Mouse (Mus musculus) neural tube, embryonic 12.5 days (tissue): Measurements from ENCODE around the gene Stmn1. TPM values are rescaled to one million over a fixed set of nuclear protein-coding genes. Genes with fewer than 3 reads are reported as not detected.
A peak's percentile ranks its signal among the peaks of the same experiment; 100 is the strongest.

Source experiments
- ATAC-seq: fragments of 200-750 bp; cut with Nextera tagmentation; 2 replicates; pipeline ENCODE4 v1.8.0; 2017; ENCODE audit warnings: low read depth, mild to moderate bottlenecking, moderate TSS enrichment, moderate library complexity; ENCODE audit not compliant: low FRiP score
- H3K27ac ChIP-seq: fragments of 300-500 bp; sonication (generic); 2 replicates; pipeline ENCODE4 v1.5.1; 2016
- H3K27me3 ChIP-seq: fragments of 300-500 bp; sonication (generic); replicated peaks from 2 replicates; pipeline ENCODE4 v1.6.1; 2016; ENCODE audit warnings: mild to moderate bottlenecking
- H3K36me3 ChIP-seq: fragments of 300-500 bp; sonication (generic); 2 replicates; pipeline ENCODE4 v1.6.1; 2016; ENCODE audit warnings: mild to moderate bottlenecking
- H3K4me1 ChIP-seq: fragments of 300-500 bp; sonication (generic); 2 replicates; pipeline ENCODE4 v1.6.1; 2016
- H3K4me2 ChIP-seq: fragments of 300-500 bp; sonication (generic); replicated peaks from 2 replicates; pipeline ENCODE4 v1.6.1; 2016; ENCODE audit warnings: mild to moderate bottlenecking
- H3K4me3 ChIP-seq: fragments of 300-500 bp; sonication (generic); 2 replicates; pipeline ENCODE4 v1.5.1; 2016
- H3K9ac ChIP-seq: fragments of 300-500 bp; sonication (generic); 2 replicates; pipeline ENCODE4 v1.6.1; 2016; ENCODE audit warnings: mild to moderate bottlenecking
- H3K9me3 ChIP-seq: fragments of 300-500 bp; sonication (generic); 2 replicates; pipeline ENCODE4 v1.6.1; 2016; ENCODE audit warnings: mild to moderate bottlenecking
- WGBS: fragments of 180-500 bp; shearing (Covaris S2); methylation state at CpG from one replicate; pipeline ENCODE4 v1.1.7; 2016; 5-methylcytosine and 5-hydroxymethylcytosine counted together
- polyA plus RNA-seq: library from polyadenylated mRNA; unstranded; fragments of >200 nt; fragmentation: Nextera tagmentation; extraction: Ambion mirVana; gene quantifications from 2 replicates; pipeline ENCODE4 v1.2.1, GENCODE M21; 2016

The Stmn1 gene
- polyA plus RNA-seq, result 4,894 and 4,994 TPM in 2 replicates

DNA sequence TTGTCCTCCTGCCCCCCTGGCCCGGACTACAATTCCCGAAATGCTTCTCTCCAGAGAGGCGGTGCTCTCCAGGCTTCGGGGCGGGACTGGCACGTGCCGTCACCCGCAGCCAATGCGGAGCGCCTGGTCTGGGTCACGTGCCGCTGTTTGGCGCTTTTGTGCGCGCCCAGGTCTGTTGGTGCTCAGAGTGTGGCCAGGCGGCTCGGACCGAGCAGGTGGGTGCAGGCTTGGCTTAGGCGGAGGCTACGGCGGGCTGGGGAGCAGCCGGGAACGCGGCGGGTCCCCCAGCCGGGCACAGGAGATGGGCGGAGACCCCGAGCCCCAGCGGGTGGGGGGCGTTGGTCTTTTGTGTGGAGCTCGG lies at the start of gene Stmn1:
TSS of gene Stmn1 (plus strand) at position 106 of the 361 bp plus-strand sequence.
- 0% methylated on average over 31 of the region's 31 CpGs for WGBS
- H3K9me3 ChIP-seq, result no peaks in the 10 kb centered on the region
- no peaks in the 10 kb centered on the region for H3K27me3 ChIP-seq
- H3K4me3 ChIP-seq, result peak within 1 kb of the TSS; percentile 96
- peak; percentile 97 for ATAC-seq
- peak within 1 kb of the TSS; percentile 84 for H3K4me2 ChIP-seq
- peaks cover 23% of the 10 kb centered on the region for H3K36me3 ChIP-seq
- H3K27ac ChIP-seq, result peak within 1 kb of the TSS; percentile 94
- H3K9ac ChIP-seq, result peak within 1 kb of the TSS; percentile 98
- peaks cover 35% of the 10 kb centered on the region for H3K4me1 ChIP-seq

DNA sequence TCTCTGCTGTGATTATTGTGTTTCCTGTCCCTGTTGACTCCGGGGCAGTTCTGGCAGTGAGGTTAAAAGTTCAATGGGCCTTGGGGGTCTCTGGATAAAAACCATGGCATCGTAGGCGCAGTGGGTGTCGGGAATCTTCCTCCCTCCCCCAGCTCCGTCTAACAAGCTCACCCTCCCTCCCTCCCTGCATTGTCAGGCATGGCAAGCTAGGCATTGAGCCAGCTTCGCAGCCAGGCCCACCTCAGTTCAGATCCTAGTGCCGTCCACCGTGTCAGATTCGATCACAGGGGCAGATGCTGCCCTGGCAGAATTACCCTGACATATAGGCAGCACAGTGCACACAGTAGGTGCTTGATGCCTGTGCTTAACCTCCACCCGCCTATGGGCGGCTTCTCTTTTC lies 46.1 kb upstream of the Stmn1 start:
- no peak for ATAC-seq
- Histone ChIP-seq H3K4me1 (peaks cover 12% of the 10 kb centered on the region), H3K4me3 (no peak overlapping the region), H3K27ac (no peak overlapping the region), H3K27me3 (no peaks in the 10 kb centered on the region), H3K9ac (no peak overlapping the region), H3K36me3 (peaks cover 13% of the 10 kb centered on the region), H3K9me3 (no peaks in the 10 kb centered on the region), H3K4me2 (no peak overlapping the region)
- 50% methylated on average over 11 of the region's 11 CpGs for WGBS

GRCm38 (mm10) chr4:134423949-134424348 lies 44.2 kb upstream of the Stmn1 start:
- Histone ChIP-seq H3K36me3 (peaks cover 10% of the 10 kb centered on the region), H3K27me3 (no peaks in the 10 kb centered on the region), H3K27ac (no peak overlapping the region), H3K4me2 (no peak overlapping the region), H3K4me1 (peaks cover 10% of the 10 kb centered on the region), H3K4me3 (no peak overlapping the region), H3K9me3 (no peaks in the 10 kb centered on the region), H3K9ac (no peak overlapping the region)
- WGBS, result 85% methylated on average over 7 of the region's 7 CpGs
- no peak for ATAC-seq

DNA sequence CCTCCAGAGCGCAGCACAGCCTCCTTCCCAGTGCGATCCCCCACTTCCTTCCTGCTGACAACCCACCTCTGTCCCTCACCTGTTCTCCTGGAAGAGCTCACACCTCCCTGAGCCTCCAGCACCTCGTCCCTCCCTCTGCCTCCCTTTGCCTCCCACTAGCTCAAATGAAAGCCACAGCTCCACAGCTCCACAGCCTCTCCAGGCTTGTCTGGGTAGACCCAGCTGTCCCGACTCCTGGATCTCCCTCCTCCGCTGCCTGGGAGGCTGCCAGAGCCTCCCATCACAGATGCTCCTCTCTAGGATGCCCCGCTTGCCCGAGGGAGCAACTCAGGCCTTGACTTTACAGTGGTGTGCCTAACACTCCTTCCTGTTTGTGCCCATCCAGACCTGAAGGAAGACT lies 43.0 kb upstream of the Stmn1 start:
- Histone ChIP-seq H3K9ac (no peak overlapping the region), H3K4me3 (no peak overlapping the region), H3K36me3 (peaks cover 10% of the 10 kb centered on the region), H3K9me3 (no peaks in the 10 kb centered on the region), H3K27ac (no peak overlapping the region), H3K4me2 (no peak overlapping the region), H3K4me1 (peaks cover 15% of the 10 kb centered on the region), H3K27me3 (no peaks in the 10 kb centered on the region)
- ATAC-seq, result no peak
- whole genome bisulfite sequencing, result 75% methylated on average over 7 of the region's 7 CpGs

DNA sequence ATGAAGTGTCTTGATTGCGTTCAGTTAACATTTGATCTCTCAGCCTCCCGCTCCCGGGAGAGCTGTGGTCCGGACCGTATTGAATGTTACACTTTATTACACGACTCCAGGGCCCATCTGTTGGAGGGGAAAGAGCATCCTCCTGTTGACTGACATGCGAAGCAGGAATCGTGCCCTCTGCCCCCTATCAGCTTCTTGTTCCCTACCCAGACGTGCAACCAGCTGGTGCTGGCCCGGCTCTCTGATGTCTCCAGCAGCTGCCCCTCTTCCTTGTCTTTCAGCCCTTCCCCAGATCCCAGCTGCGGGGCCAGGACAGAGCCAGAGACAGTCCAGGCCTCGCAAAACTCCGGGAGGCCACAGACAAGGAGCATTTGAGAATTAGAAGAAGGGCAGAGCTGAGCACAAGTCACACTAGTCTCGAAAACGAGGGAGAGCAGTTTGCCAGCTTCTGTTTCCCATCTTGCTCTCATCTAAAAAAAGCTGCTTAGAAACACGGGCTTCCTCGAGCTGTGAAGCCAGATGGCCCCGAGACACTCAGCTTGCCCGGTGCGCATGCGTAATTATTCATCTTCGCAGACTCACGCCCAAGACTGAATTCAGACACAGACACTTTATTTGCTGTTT lies 37.6 kb upstream of the Stmn1 start:
- Histone ChIP-seq H3K9ac (peak overlapping the region; percentile 23; the same call in 1 of the 2 replicates), H3K9me3 (no peaks in the 10 kb centered on the region), H3K4me2 (peak overlapping the region; percentile 42), H3K4me3 (no peak overlapping the region), H3K27ac (peak overlapping the region; percentile 64; the same call in 1 of the 2 replicates), H3K27me3 (no peaks in the 10 kb centered on the region), H3K36me3 (0 out of 2 replicates have a peak, but pooled peaks cover 2% of the 10 kb centered on the region), H3K4me1 (peaks cover 15% of the 10 kb centered on the region)
- ATAC-seq, result peak; percentile 81
- WGBS, result 20% methylated on average over 23 of the region's 23 CpGs

DNA sequence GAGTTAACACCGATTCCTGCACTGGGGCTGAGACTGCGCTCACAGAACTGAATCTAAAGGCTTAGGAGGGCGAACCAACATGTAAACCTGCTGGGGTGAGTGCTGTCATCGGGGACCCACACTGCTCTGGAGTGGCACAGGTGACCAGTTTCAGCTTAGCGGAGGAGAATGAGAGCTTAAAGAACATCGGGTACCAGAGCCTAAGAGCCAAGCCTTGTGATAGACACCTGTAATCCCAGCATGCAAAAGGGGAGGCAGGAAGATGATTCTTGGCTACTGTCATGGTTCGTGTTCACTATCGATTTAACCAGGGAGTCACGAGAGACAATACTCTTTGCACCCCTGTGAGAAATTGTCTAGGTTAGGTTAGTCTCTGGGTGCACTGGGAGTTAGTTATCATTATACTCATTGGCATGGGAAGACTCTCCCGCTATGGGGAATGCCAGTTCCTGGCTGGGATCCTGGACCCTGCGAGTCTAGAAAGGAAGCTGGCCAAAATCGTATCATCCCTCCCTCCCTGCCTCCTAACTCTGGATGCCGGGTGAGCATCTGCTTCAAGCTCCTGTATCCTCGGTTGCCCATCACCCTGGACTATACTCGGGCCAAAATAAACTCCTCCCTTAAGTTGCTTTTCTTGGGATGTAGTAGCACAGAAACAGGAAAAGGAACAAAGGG lies 35.3 kb upstream of the Stmn1 start:
- no peak overlapping the region for H3K4me2 ChIP-seq
- WGBS, result 90% methylated on average over 15 of the region's 15 CpGs
- H3K4me1 ChIP-seq, result peaks cover 15% of the 10 kb centered on the region
- no peak overlapping the region for H3K27ac ChIP-seq
- no peak overlapping the region for H3K4me3 ChIP-seq
- ATAC-seq, result no peak
- H3K36me3 ChIP-seq, result no peaks in the 10 kb centered on the region
- H3K9ac ChIP-seq, result no peak overlapping the region
- H3K9me3 ChIP-seq, result no peaks in the 10 kb centered on the region
- H3K27me3 ChIP-seq, result no peaks in the 10 kb centered on the region

DNA sequence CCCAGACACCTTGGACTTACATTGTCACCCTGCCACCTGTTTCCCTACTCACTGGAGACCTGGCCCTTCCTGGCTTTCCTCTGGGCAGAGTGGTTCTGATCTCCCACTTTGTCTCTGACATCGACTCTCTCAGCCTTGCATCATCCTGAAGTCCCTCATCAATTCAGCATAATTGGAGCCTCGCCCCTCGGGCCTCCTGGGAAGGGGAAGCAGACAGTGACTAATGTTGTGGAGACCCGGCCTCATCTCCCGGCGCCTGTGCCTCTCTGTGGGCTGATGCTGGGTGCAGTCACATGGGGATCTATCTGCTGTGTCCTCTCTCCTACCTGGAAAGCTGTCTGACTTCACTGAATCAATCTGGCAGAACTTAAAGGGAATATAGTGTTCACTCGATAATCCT lies 31.9 kb upstream of the Stmn1 start:
- H3K4me2 ChIP-seq, result no peak overlapping the region
- 25% methylated on average over 7 of the region's 7 CpGs for WGBS
- ATAC-seq, result no peak; the same call in 1 of the 2 replicates
- H3K4me3 ChIP-seq, result no peak overlapping the region
- H3K9ac ChIP-seq, result no peak overlapping the region
- H3K36me3 ChIP-seq, result no peaks in the 10 kb centered on the region
- no peaks in the 10 kb centered on the region for H3K27me3 ChIP-seq
- H3K27ac ChIP-seq, result no peak overlapping the region
- H3K9me3 ChIP-seq, result no peaks in the 10 kb centered on the region
- no peaks in the 10 kb centered on the region for H3K4me1 ChIP-seq

DNA sequence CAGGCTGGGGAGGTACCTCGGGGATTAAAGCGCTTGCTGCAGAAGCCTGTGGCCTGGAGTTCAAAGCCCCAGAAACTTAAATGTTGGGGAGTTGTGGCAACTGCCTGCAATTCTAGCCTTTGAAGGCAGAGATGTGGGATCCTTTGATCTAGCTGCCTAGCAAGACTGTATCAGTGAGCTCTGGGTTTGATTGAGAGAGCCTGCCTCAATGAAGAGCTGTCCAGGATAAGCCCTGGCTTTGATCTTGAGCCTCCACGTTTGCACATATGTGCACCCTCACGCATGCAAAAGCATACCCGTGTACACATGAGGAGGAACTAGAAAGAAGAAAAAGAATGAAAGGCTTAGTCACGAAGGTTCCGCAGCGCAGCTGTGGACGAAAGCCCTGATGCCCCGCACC lies 31.5 kb upstream of the Stmn1 start:
- 64% methylated on average over 10 of the region's 10 CpGs for WGBS
- ATAC-seq, result no peak
- Histone ChIP-seq H3K4me3 (no peak overlapping the region), H3K4me1 (no peaks in the 10 kb centered on the region), H3K27me3 (no peaks in the 10 kb centered on the region), H3K9ac (no peak overlapping the region), H3K36me3 (no peaks in the 10 kb centered on the region), H3K27ac (no peak overlapping the region), H3K9me3 (no peaks in the 10 kb centered on the region), H3K4me2 (no peak overlapping the region)

DNA sequence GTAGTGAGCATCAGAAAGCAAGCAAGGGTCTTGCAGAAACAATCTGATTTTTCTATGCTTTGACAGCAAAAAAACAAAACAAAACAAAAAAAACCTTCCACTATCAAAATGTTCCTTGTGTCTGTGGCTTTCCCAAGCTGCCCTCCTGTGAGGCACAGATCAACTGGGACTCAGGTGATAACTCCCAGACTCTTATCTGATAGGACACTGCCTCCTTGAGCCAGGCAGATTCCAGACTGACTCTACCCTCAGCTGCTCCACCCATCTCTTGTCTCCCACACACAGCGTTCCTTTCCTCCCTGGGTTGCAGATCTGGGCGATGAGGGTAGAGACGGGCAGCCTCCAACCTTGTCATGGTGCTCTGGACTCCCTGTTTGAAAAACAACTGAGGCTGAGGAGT lies 29.0 kb upstream of the Stmn1 start:
- H3K36me3 ChIP-seq, result no peaks in the 10 kb centered on the region
- H3K4me3 ChIP-seq, result no peak overlapping the region
- no peaks in the 10 kb centered on the region for H3K4me1 ChIP-seq
- H3K9me3 ChIP-seq, result no peaks in the 10 kb centered on the region
- no peaks in the 10 kb centered on the region for H3K27me3 ChIP-seq
- no peak overlapping the region for H3K4me2 ChIP-seq
- 74% methylated on average over 3 of the region's 3 CpGs for WGBS
- no peak overlapping the region for H3K9ac ChIP-seq
- H3K27ac ChIP-seq, result no peak overlapping the region
- ATAC-seq, result no peak

DNA sequence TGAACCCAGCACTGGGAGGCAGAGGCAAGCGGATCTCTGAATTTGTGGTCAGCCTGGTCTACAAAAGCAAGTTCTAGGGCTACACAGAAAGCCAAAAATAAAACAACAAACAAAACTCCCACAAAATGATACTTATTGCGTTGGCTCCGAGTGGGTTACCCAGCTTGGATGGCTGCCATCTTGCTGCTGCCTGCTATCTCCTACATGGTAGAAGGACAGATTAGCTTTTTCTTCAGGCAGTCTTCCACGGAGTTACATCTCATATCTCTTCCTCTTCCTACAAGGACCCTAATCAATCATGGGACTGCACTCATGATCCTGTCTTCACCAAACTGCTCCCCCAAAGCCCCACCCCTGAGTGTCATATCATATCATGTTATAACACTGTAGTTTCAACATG lies 28.2 kb upstream of the Stmn1 start:
- H3K4me3 ChIP-seq, result no peak overlapping the region
- H3K36me3 ChIP-seq, result no peaks in the 10 kb centered on the region
- no peak overlapping the region for H3K4me2 ChIP-seq
- ATAC-seq, result no peak
- no peaks in the 10 kb centered on the region for H3K9me3 ChIP-seq
- no peak overlapping the region for H3K9ac ChIP-seq
- H3K27me3 ChIP-seq, result no peaks in the 10 kb centered on the region
- no peaks in the 10 kb centered on the region for H3K4me1 ChIP-seq
- WGBS, result 89% methylated on average over 4 of the region's 4 CpGs
- no peak overlapping the region for H3K27ac ChIP-seq

- Histone ChIP-seq H3K27me3 (no peaks in the 10 kb centered on the region), H3K4me3 (no peak overlapping the region), H3K9me3 (no peaks in the 10 kb centered on the region), H3K9ac (no peak overlapping the region), H3K4me1 (no peaks in the 10 kb centered on the region), H3K27ac (no peak overlapping the region), H3K4me2 (no peak overlapping the region), H3K36me3 (no peaks in the 10 kb centered on the region)
- ATAC-seq, result no peak
- 88% methylated on average over 4 of the region's 4 CpGs for WGBS
These were observed 25.9 kb upstream of the Stmn1 start for GRCm38 (mm10) chr4:134442216-134442615.

- 57% methylated on average over 7 of the region's 7 CpGs for WGBS
- H3K27me3 ChIP-seq, result no peaks in the 10 kb centered on the region
- H3K4me1 ChIP-seq, result no peaks in the 10 kb centered on the region
- H3K4me2 ChIP-seq, result no peak overlapping the region
- ATAC-seq, result no peak
- H3K9me3 ChIP-seq, result no peaks in the 10 kb centered on the region
- H3K27ac ChIP-seq, result no peak overlapping the region
- H3K9ac ChIP-seq, result no peak overlapping the region
- no peak overlapping the region for H3K4me3 ChIP-seq
- no peaks in the 10 kb centered on the region for H3K36me3 ChIP-seq
These were observed 24.5 kb upstream of the Stmn1 start for GRCm38 (mm10) chr4:134443589-134443988.

DNA sequence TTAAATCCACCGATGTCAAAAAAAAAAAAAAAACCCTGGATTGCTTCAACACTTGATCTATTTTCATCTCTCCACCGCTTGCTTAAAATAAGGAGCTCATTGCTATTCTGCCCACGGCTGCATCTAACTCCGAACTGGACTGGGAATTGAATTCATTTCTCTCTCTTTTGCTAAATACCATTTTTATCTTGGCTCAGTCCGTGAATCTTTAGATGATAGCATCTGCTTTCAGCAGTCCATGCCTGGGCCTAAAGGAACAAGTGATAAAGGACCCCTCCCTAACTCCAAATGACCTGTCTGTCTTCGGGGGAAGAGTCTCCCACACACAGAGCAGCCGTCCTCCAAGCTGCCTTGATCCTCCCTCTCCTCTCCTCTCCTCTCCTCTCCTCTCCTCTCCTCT lies 23.2 kb upstream of the Stmn1 start:
- no peak overlapping the region for H3K4me3 ChIP-seq
- no peaks in the 10 kb centered on the region for H3K36me3 ChIP-seq
- no peaks in the 10 kb centered on the region for H3K9me3 ChIP-seq
- H3K4me1 ChIP-seq, result peaks cover 5% of the 10 kb centered on the region
- H3K27me3 ChIP-seq, result no peaks in the 10 kb centered on the region
- ATAC-seq, result no peak
- 63% methylated on average over 7 of the region's 7 CpGs for WGBS
- H3K9ac ChIP-seq, result no peak overlapping the region
- H3K27ac ChIP-seq, result no peak overlapping the region
- no peak overlapping the region for H3K4me2 ChIP-seq
